Mouse (Mus musculus) midbrain, embryonic 14.5 days (tissue): ENCODE measurements around the gene Prkch. TPM values are rescaled to one million over a fixed set of nuclear protein-coding genes. Genes with fewer than 3 reads are reported as not detected.

Experiments used
- ATAC-seq: fragments of 200-750 bp; cut with Nextera tagmentation; 2 replicates; pipeline ENCODE4 v1.8.0; 2017; ENCODE audit warnings: moderate number of reproducible peaks, moderate library complexity; ENCODE audit not compliant: low FRiP score, low TSS enrichment
- DNase-seq: peaks from one replicate; pipeline ENCODE4 v3.0.0-alpha.2; 2015
- H3K27ac ChIP-seq: fragments of 300-500 bp; sonication (generic); replicated peaks from 2 replicates; pipeline ENCODE4 v1.5.1; 2014; ENCODE audit warnings: mild to moderate bottlenecking, low read depth, low read length, moderate library complexity
- H3K27me3 ChIP-seq: fragments of 300-500 bp; sonication (generic); 2 replicates; pipeline ENCODE4 v1.6.1; 2014; ENCODE audit warnings: low read length, control low read depth, mixed read lengths; ENCODE audit not compliant: control insufficient read depth, insufficient read depth
- H3K36me3 ChIP-seq: fragments of 300-500 bp; sonication (generic); 2 replicates; pipeline ENCODE4 v1.6.1; 2014; ENCODE audit warnings: low read length, control low read depth; ENCODE audit not compliant: control insufficient read depth, insufficient read depth
- H3K4me1 ChIP-seq: fragments of 300-500 bp; sonication (generic); 2 replicates; pipeline ENCODE4 v1.6.1; 2014; ENCODE audit warnings: mild to moderate bottlenecking, antibody characterized with exemption, low read length, control low read depth; ENCODE audit not compliant: control insufficient read depth, insufficient read depth
- H3K4me2 ChIP-seq: fragments of 300-500 bp; sonication (generic); 2 replicates; pipeline ENCODE4 v1.6.1; 2014; ENCODE audit warnings: mild to moderate bottlenecking, low read length, moderate library complexity
- H3K4me3 ChIP-seq: fragments of 300-500 bp; sonication (generic); replicated peaks from 2 replicates; pipeline ENCODE4 v1.5.1; 2014; ENCODE audit warnings: low read depth, low read length
- H3K9ac ChIP-seq: fragments of 300-500 bp; sonication (generic); replicated peaks from 2 replicates; pipeline ENCODE4 v1.6.1; 2014; ENCODE audit warnings: mild to moderate bottlenecking, low read length, moderate library complexity
- H3K9me3 ChIP-seq: fragments of 300-500 bp; sonication (generic); 2 replicates; pipeline ENCODE4 v1.6.1; 2016; ENCODE audit warnings: low read length, control low read depth, mixed read lengths; ENCODE audit not compliant: control insufficient read depth
- WGBS: fragments of 180-500 bp; shearing (Covaris S2); extraction: QIAGEN DNeasy Blood & Tissue Kit; methylation state at CpG from one replicate; pipeline ENCODE4 v1.1.7; 2014; 5-methylcytosine and 5-hydroxymethylcytosine counted together
- polyA plus RNA-seq: library from polyadenylated mRNA; unstranded; fragments of >200 nt; fragmentation: Nextera tagmentation; extraction: Ambion mirVana; gene quantifications from 2 replicates; pipeline ENCODE4 v1.2.1, GENCODE M21; 2014

Gene Prkch
- polyA plus RNA-seq, 1 experiment from 2014 or later: 8.7 TPM

- DNase-seq: no peak
- Histone ChIP-seq H3K27me3 (no peaks in the 10 kb centered on the region), H3K27ac (peak overlapping the region; percentile 60), H3K36me3 (no peaks in the 10 kb centered on the region), H3K4me3 (no peak overlapping the region), H3K9ac (no peak overlapping the region), H3K4me2 (no peak overlapping the region), H3K4me1 (peaks cover 19% of the 10 kb centered on the region), H3K9me3 (no peaks in the 10 kb centered on the region)
- 16% methylated on average over 5 of the region's 5 CpGs for WGBS
- ATAC-seq: no peak
These were observed 209.1 kb downstream of the Prkch start for GRCm38 (mm10) chr12:73793744-73794143.

- Histone ChIP-seq H3K9ac (no peak overlapping the region), H3K4me3 (no peak overlapping the region), H3K27me3 (no peaks in the 10 kb centered on the region), H3K9me3 (no peaks in the 10 kb centered on the region), H3K27ac (peak overlapping the region; percentile 60), H3K36me3 (no peaks in the 10 kb centered on the region), H3K4me2 (peak overlapping the region; percentile 35), H3K4me1 (peaks cover 19% of the 10 kb centered on the region)
- DNase-seq: peak; percentile 61
- WGBS: 24% methylated on average over 17 of the region's 17 CpGs
- peak; percentile 37; the same call in 1 of the 2 replicates for ATAC-seq
These were observed 209.7 kb downstream of the Prkch start for GRCm38 (mm10) chr12:73794151-73794883.

GRCm38 (mm10) chr12:73799671-73800070 lies 215.1 kb downstream of the Prkch start:
- no peak for ATAC-seq

GRCm38 (mm10) chr12:73800886-73801285 lies 216.3 kb downstream of the Prkch start:
- H3K9me3 ChIP-seq: no peaks in the 10 kb centered on the region
- H3K4me3 ChIP-seq: no peak overlapping the region
- H3K4me1 ChIP-seq: no peaks in the 10 kb centered on the region
- H3K36me3 ChIP-seq: no peaks in the 10 kb centered on the region
- DNase-seq (no peak), ATAC-seq (no peak)
- WGBS: 75% methylated on average over 3 of the region's 3 CpGs
- H3K4me2 ChIP-seq: no peak overlapping the region
- no peak overlapping the region for H3K27ac ChIP-seq
- no peaks in the 10 kb centered on the region for H3K27me3 ChIP-seq
- no peak overlapping the region for H3K9ac ChIP-seq

More at GRCm38 (mm10) chr12:73799671-73800070, 215.1 kb downstream of the Prkch start:
- Histone ChIP-seq H3K9ac (no peak overlapping the region), H3K27ac (no peak overlapping the region), H3K4me2 (no peak overlapping the region), H3K36me3 (no peaks in the 10 kb centered on the region), H3K4me3 (no peak overlapping the region), H3K27me3 (no peaks in the 10 kb centered on the region), H3K9me3 (no peaks in the 10 kb centered on the region), H3K4me1 (peaks cover 3% of the 10 kb centered on the region; the same call in 1 of the 2 replicates)
- no peak for DNase-seq
- WGBS: 80% methylated on average over 5 of the region's 5 CpGs

GRCm38 (mm10) chr12:73801845-73802244 lies 217.2 kb downstream of the Prkch start:
- no peak overlapping the region for H3K9ac ChIP-seq
- H3K4me1 ChIP-seq: no peaks in the 10 kb centered on the region
- no peak overlapping the region for H3K4me2 ChIP-seq
- H3K27me3 ChIP-seq: no peaks in the 10 kb centered on the region
- ATAC-seq: no peak
- no peak overlapping the region for H3K4me3 ChIP-seq
- no peaks in the 10 kb centered on the region for H3K36me3 ChIP-seq
- no peak overlapping the region for H3K27ac ChIP-seq
- 93% methylated on average over 8 of the region's 8 CpGs for WGBS
- H3K9me3 ChIP-seq: no peaks in the 10 kb centered on the region
- no peak for DNase-seq

- no peak for DNase-seq
- ATAC-seq: no peak
- no peaks in the 10 kb centered on the region for H3K36me3 ChIP-seq
- no peaks in the 10 kb centered on the region for H3K9me3 ChIP-seq
- no peaks in the 10 kb centered on the region for H3K4me1 ChIP-seq
- H3K4me3 ChIP-seq: no peak overlapping the region
- no peak overlapping the region for H3K4me2 ChIP-seq
- no peak overlapping the region for H3K9ac ChIP-seq
- H3K27ac ChIP-seq: no peak overlapping the region
- H3K27me3 ChIP-seq: no peaks in the 10 kb centered on the region
- 80% methylated on average over 10 of the region's 10 CpGs for WGBS
These were observed 217.9 kb downstream of the Prkch start for GRCm38 (mm10) chr12:73802379-73803057.

- ATAC-seq (no peak), DNase-seq (no peak)
- H3K27me3 ChIP-seq: no peaks in the 10 kb centered on the region
- H3K4me3 ChIP-seq: no peak overlapping the region
- H3K9ac ChIP-seq: no peak overlapping the region
- H3K4me2 ChIP-seq: no peak overlapping the region
- H3K9me3 ChIP-seq: no peaks in the 10 kb centered on the region
- 89% methylated on average over 4 of the region's 4 CpGs for WGBS
- H3K36me3 ChIP-seq: no peaks in the 10 kb centered on the region
- H3K4me1 ChIP-seq: no peaks in the 10 kb centered on the region
- no peak overlapping the region for H3K27ac ChIP-seq
These were observed 219.3 kb downstream of the Prkch start for GRCm38 (mm10) chr12:73803946-73804345.

- 63% methylated on average over 3 of the region's 3 CpGs for WGBS
- H3K9ac ChIP-seq: no peak overlapping the region
- H3K4me2 ChIP-seq: no peak overlapping the region
- H3K27ac ChIP-seq: no peak overlapping the region
- DNase-seq: no peak
- no peaks in the 10 kb centered on the region for H3K36me3 ChIP-seq
- no peaks in the 10 kb centered on the region for H3K9me3 ChIP-seq
- H3K27me3 ChIP-seq: no peaks in the 10 kb centered on the region
- no peak for ATAC-seq
- no peak overlapping the region for H3K4me3 ChIP-seq
- H3K4me1 ChIP-seq: peaks cover 5% of the 10 kb centered on the region; the same call in 1 of the 2 replicates
These were observed 220.9 kb downstream of the Prkch start for GRCm38 (mm10) chr12:73805541-73805940.

- Histone ChIP-seq H3K4me3 (no peak overlapping the region), H3K36me3 (no peaks in the 10 kb centered on the region), H3K27ac (no peak overlapping the region), H3K9ac (no peak overlapping the region), H3K27me3 (no peaks in the 10 kb centered on the region), H3K4me1 (peaks cover 9% of the 10 kb centered on the region; the same call in 1 of the 2 replicates), H3K4me2 (no peak overlapping the region), H3K9me3 (no peaks in the 10 kb centered on the region)
- WGBS: 34% methylated on average over 5 of the region's 5 CpGs
- ATAC-seq (no peak), DNase-seq (no peak)
These were observed 221.4 kb downstream of the Prkch start for GRCm38 (mm10) chr12:73806003-73806402.
